Mouse (Mus musculus) myocyte (in vitro differentiated cells): Measurements from ENCODE around the gene Uba3. TPM values are rescaled to one million over a fixed set of nuclear protein-coding genes. Genes with fewer than 3 reads are reported as not detected.

Source experiments
- H3K27me3 ChIP-seq: one replicate; pipeline ENCODE4 v1.6.1; 2011; ENCODE audit not compliant: control insufficient read depth, insufficient read depth, insufficient read length
- H3K36me3 ChIP-seq: one replicate; pipeline ENCODE4 v1.6.1; 2011; ENCODE audit not compliant: control insufficient read depth, insufficient read depth
- H3K4me2 ChIP-seq: one replicate; pipeline ENCODE4 v1.6.1; 2011; ENCODE audit warnings: low read depth, control low read depth
- H3K4me3 ChIP-seq: one replicate; pipeline ENCODE4 v1.5.1; 2011; ENCODE audit warnings: mild to moderate bottlenecking, control low read depth, moderate library complexity
- H3K79me2 ChIP-seq: one replicate; pipeline ENCODE4 v1.6.1; 2011; ENCODE audit not compliant: control insufficient read depth, insufficient read depth
- H3ac ChIP-seq: one replicate; pipeline ENCODE4 v1.6.1; 2011; ENCODE audit not compliant: control insufficient read depth, insufficient read length
- CEBPB ChIP-seq: IDR thresholded peaks from 2 replicates; pipeline ENCODE4 v1.6.1; 2011; ENCODE audit warnings: mild to moderate bottlenecking, moderate library complexity; ENCODE audit not compliant: poor library complexity, insufficient read depth, severe bottlenecking
- E2F4 ChIP-seq: IDR thresholded peaks from one replicate; pipeline ENCODE4 v1.6.1; 2011; ENCODE audit warnings: mild to moderate bottlenecking, control low read depth, moderate library complexity; ENCODE audit not compliant: insufficient read depth
- MAX ChIP-seq: IDR thresholded peaks from one replicate; pipeline ENCODE4 v1.6.1; 2011; ENCODE audit warnings: low read depth, mild to moderate bottlenecking, control low read depth
- MYOD1 ChIP-seq, 3 experiments: IDR thresholded peaks; one replicate each; pipeline ENCODE4 v1.6.1; 2011; ENCODE audit warnings: control low read depth in 2 of 3, low read depth in 2 of 3, mild to moderate bottlenecking in 2 of 3, moderate library complexity in 1 of 3; ENCODE audit not compliant: insufficient read length in 2 of 3, control insufficient read depth in 1 of 3
- MYOG ChIP-seq, 3 experiments: IDR thresholded peaks; one replicate each; pipeline ENCODE4 v1.6.1; 2011; ENCODE audit warnings: control low read depth in 2 of 3, low read depth in 2 of 3, mild to moderate bottlenecking in 2 of 3; ENCODE audit not compliant: insufficient read length in 2 of 3, control insufficient read depth in 1 of 3, insufficient read depth in 1 of 3
- POLR2A ChIP-seq: IDR thresholded peaks from one replicate; pipeline ENCODE4 v1.6.1; 2011; ENCODE audit warnings: low read depth, mild to moderate bottlenecking, control low read depth, moderate library complexity; ENCODE audit not compliant: insufficient read length
- POLR2AphosphoS2 ChIP-seq: IDR thresholded peaks from one replicate; pipeline ENCODE4 v1.6.1; 2011; ENCODE audit warnings: low read depth, control low read depth; ENCODE audit not compliant: insufficient read length
- REST ChIP-seq: IDR thresholded peaks from one replicate; pipeline ENCODE4 v1.6.1; 2011; ENCODE audit warnings: mild to moderate bottlenecking, control low read depth, moderate library complexity; ENCODE audit not compliant: insufficient read depth, insufficient read length
- SRF ChIP-seq: IDR thresholded peaks from one replicate; pipeline ENCODE4 v1.6.1; 2011; ENCODE audit warnings: low read depth; ENCODE audit not compliant: control insufficient read depth, insufficient read length
- TCF12 ChIP-seq: IDR thresholded peaks from one replicate; pipeline ENCODE4 v1.6.1; 2011; ENCODE audit warnings: mild to moderate bottlenecking, control low read depth; ENCODE audit not compliant: poor library complexity, insufficient read depth, severe bottlenecking
- TCF3 ChIP-seq: IDR thresholded peaks from one replicate; pipeline ENCODE4 v1.6.1; 2011; ENCODE audit warnings: low read depth, control low read depth; ENCODE audit not compliant: insufficient read length
- USF1 ChIP-seq: IDR thresholded peaks from one replicate; pipeline ENCODE4 v1.6.1; 2011; ENCODE audit warnings: low read depth, mild to moderate bottlenecking, control low read depth, moderate library complexity
- polyA plus RNA-seq: library from polyadenylated mRNA; unstranded; fragments of >200 nt; fragmentation: generic; extraction: Trizol; gene quantifications from one replicate; pipeline ENCODE4 v1.2.1, GENCODE M21; 2012; ENCODE audit warnings: missing spikeins

The Uba3 gene
- polyA plus RNA-seq, 1 experiment = 43.7 TPM

- Histone ChIP-seq H3K27me3 (no peaks in the 10 kb centered on the region), H3K4me2 (peak overlapping the region; percentile 76)
- TF ChIP-seq USF1 (peak; percentile 58), MYOG (IDR thresholded peaks at IDR 0.05; ENCODE audit: control insufficient read depth in 1 of 3, insufficient read depth in 1 of 3, insufficient read length in 2 of 3, low read depth in 2 of 3) (no peak)
Measured at GRCm38 (mm10) chr6:97209201-97209600, 3.8 kb upstream of the Uba3 start.

DNA sequence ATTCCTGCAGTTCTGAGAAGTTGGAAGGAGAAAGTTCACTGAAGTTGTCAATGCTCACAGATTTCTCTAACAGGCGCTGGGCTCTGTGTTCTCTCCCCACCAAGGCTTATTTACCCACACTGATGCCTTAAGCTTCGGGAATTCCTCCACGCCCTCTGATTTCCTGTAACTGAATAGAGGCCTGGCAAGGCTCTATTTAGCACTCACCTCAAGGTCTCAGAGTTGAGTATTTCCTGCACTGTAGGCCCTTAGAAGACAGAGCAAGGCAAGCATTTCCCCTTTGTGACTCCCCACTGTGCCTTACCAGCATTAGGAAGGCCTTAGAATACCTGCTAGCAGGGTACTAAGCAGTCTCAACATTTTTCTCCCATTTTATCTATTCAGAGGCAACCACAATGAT lies 3.0 kb upstream of the Uba3 start:
- Histone ChIP-seq H3K4me3 (no peak overlapping the region), H3K79me2 (peaks cover 44% of the 10 kb centered on the region), H3K36me3 (no peaks in the 10 kb centered on the region), H3K27me3 (no peaks in the 10 kb centered on the region), H3K4me2 (peak overlapping the region; percentile 19), H3ac (no peak overlapping the region)
- TF ChIP-seq TCF3 = no peak
- no peak for TF ChIP-seq CEBPB
- TF ChIP-seq SRF = no peak
- TF ChIP-seq POLR2AphosphoS2 = no peak
- TF ChIP-seq USF1 = no peak
- TF ChIP-seq POLR2A = no peak
- no peak for TF ChIP-seq REST
- TF ChIP-seq TCF12 = no peak
- TF ChIP-seq MYOD1 (IDR thresholded peaks at IDR 0.05; ENCODE audit: control insufficient read depth in 1 of 3, insufficient read length in 2 of 3, low read depth in 2 of 3) = no peak
- TF ChIP-seq E2F4 = no peak

More at GRCm38 (mm10) chr6:97209201-97209600, 3.8 kb upstream of the Uba3 start:
- Histone ChIP-seq H3K4me3 (no peak overlapping the region), H3ac (no peak overlapping the region), H3K36me3 (peaks cover 5% of the 10 kb centered on the region), H3K79me2 (peaks cover 44% of the 10 kb centered on the region)

DNA sequence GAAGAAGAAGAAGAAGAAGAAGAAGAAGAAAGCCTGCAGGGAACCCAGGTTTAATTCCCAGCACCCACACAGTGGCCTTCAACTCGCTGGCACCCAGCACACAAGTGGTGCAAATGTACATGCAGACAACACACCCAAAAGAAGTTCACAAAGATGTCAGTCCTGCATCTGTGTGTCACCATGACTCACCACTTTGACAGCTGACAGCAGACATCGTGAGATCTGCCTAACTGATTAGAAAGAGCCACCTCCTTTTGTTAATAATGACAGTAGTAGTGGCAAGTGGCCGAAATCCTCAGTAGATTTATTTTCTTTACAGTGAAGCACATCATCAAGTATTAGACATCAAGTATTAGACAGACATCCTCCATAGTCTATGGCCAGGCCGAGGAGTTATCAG lies 1.6 kb upstream of the Uba3 start:
- H3K4me2 ChIP-seq = peak overlapping the region; percentile 20
- peaks cover 9% of the 10 kb centered on the region for H3K36me3 ChIP-seq
- TF ChIP-seq MYOD1 (IDR thresholded peaks at IDR 0.05; ENCODE audit: control insufficient read depth in 1 of 3, insufficient read length in 2 of 3, low read depth in 2 of 3) (peak in 2 of 3 experiments; percentile 60 to 83), REST (no peak), TCF3 (peak; percentile 20), MAX (no peak), POLR2A (no peak), TCF12 (peak; percentile 10), MYOG (IDR thresholded peaks at IDR 0.05; ENCODE audit: control insufficient read depth in 1 of 3, insufficient read depth in 1 of 3, insufficient read length in 2 of 3, low read depth in 2 of 3) (peak in 2 of 3 experiments; percentile 3 to 76), CEBPB (no peak), POLR2AphosphoS2 (no peak), E2F4 (no peak), SRF (no peak), USF1 (no peak)
- peaks cover 44% of the 10 kb centered on the region for H3K79me2 ChIP-seq
- no peak overlapping the region for H3ac ChIP-seq
- no peaks in the 10 kb centered on the region for H3K27me3 ChIP-seq
- H3K4me3 ChIP-seq = no peak overlapping the region

DNA sequence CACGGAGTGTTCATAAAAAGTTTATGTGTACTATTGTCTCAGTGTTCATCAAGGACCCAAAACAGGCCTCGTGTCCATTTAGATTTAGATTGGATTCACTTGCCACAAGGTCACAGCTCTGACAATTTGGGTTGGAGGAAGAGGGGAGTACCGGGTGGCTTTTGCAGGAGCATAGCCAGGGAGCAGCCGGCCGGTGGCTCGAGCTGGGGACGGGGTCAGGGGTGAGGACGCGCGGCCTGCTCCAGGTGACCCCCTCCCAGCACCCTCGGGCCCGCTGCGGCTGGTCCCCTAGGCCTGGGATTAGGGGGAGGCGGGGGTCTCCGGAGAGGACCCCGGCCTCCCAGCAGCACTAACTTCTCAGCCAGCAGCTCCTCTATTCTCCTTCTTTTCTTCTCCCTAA lies 495 bp downstream of the Uba3 start:
- peaks cover 13% of the 10 kb centered on the region for H3K36me3 ChIP-seq
- TF ChIP-seq SRF (no peak), E2F4 (no peak), POLR2AphosphoS2 (no peak), TCF12 (no peak), MAX (no peak), REST (no peak), MYOD1 (IDR thresholded peaks at IDR 0.05; ENCODE audit: control insufficient read depth in 1 of 3, insufficient read length in 2 of 3, low read depth in 2 of 3) (no peak), POLR2A (no peak), TCF3 (no peak), CEBPB (no peak), USF1 (no peak), MYOG (IDR thresholded peaks at IDR 0.05; ENCODE audit: control insufficient read depth in 1 of 3, insufficient read depth in 1 of 3, insufficient read length in 2 of 3, low read depth in 2 of 3) (no peak)

GRCm38 (mm10) chr6:97204252-97204869 lies 1.1 kb downstream of the Uba3 start:
- Histone ChIP-seq H3K36me3 (peaks cover 13% of the 10 kb centered on the region), H3K79me2 (peaks cover 58% of the 10 kb centered on the region), H3K4me2 (peak overlapping the region; percentile 85), H3K27me3 (no peaks in the 10 kb centered on the region), H3K4me3 (peak overlapping the region; percentile 62), H3ac (peak overlapping the region; percentile 40)
- TF ChIP-seq POLR2A (no peak), TCF3 (no peak), USF1 (no peak), REST (no peak), MYOD1 (IDR thresholded peaks at IDR 0.05; ENCODE audit: control insufficient read depth in 1 of 3, insufficient read length in 2 of 3, low read depth in 2 of 3) (no peak), POLR2AphosphoS2 (no peak), E2F4 (no peak), CEBPB (peak; percentile 65; the same call in 1 of the 2 replicates), SRF (no peak), MAX (peak; percentile 1), MYOG (IDR thresholded peaks at IDR 0.05; ENCODE audit: control insufficient read depth in 1 of 3, insufficient read depth in 1 of 3, insufficient read length in 2 of 3, low read depth in 2 of 3) (no peak), TCF12 (no peak)

More for the DNA sequence above, 495 bp downstream of the Uba3 start:
- H3K4me2 ChIP-seq = peak overlapping the region; percentile 85
- H3ac ChIP-seq = peak overlapping the region; percentile 40
- peaks cover 52% of the 10 kb centered on the region for H3K79me2 ChIP-seq
- H3K27me3 ChIP-seq = no peaks in the 10 kb centered on the region
- H3K4me3 ChIP-seq = peak overlapping the region; percentile 62
